Mouse (Mus musculus) heart, postnatal 0 days (tissue): Measurements from ENCODE around the gene Klhl29. TPM values are rescaled to one million over a fixed set of nuclear protein-coding genes. Genes with fewer than 3 reads are reported as not detected.
"Not testable (repeated sequence)": the region's sequence is repeated elsewhere in the genome, so short reads cannot be mapped to it uniquely, and the experiment has no call there.

Experiments
- ATAC-seq: fragments of 200-750 bp; cut with Nextera tagmentation; 2 replicates; pipeline ENCODE4 v1.8.0; 2017; ENCODE audit warnings: low read depth, moderate number of reproducible peaks, moderate library complexity; ENCODE audit not compliant: insufficient read depth
- DNase-seq: peaks from one replicate; pipeline ENCODE4 v3.0.0-alpha.2; 2016; ENCODE audit warnings: low spot score
- H3K27ac ChIP-seq: fragments of 300-500 bp; sonication (generic); 2 replicates; pipeline ENCODE4 v1.5.1; 2014; ENCODE audit warnings: low read depth, mild to moderate bottlenecking
- H3K27me3 ChIP-seq: fragments of 300-500 bp; sonication (generic); 2 replicates; pipeline ENCODE4 v1.6.1; 2014; ENCODE audit warnings: low read length, mixed read lengths; ENCODE audit not compliant: control insufficient read depth, insufficient read depth
- H3K36me3 ChIP-seq: fragments of 300-500 bp; sonication (generic); replicated peaks from 2 replicates; pipeline ENCODE4 v1.6.1; 2014; ENCODE audit warnings: low read length, mixed read lengths; ENCODE audit not compliant: control insufficient read depth, insufficient read depth
- H3K4me1 ChIP-seq: fragments of 300-500 bp; sonication (generic); 2 replicates; pipeline ENCODE4 v1.6.1; 2014; ENCODE audit warnings: antibody characterized with exemption; ENCODE audit not compliant: control insufficient read depth, insufficient read depth
- H3K4me2 ChIP-seq: fragments of 300-500 bp; sonication (generic); 2 replicates; pipeline ENCODE4 v1.6.1; 2014; ENCODE audit warnings: low read depth, mild to moderate bottlenecking, low read length, moderate library complexity
- H3K4me3 ChIP-seq: fragments of 300-500 bp; sonication (generic); 2 replicates; pipeline ENCODE4 v1.5.1; 2014; ENCODE audit warnings: low read depth, low read length
- H3K9ac ChIP-seq: fragments of 300-500 bp; sonication (generic); replicated peaks from 2 replicates; pipeline ENCODE4 v1.6.1; 2014; ENCODE audit warnings: low read depth, low read length, mixed read lengths
- H3K9me3 ChIP-seq: fragments of 300-500 bp; sonication (generic); replicated peaks from 2 replicates; pipeline ENCODE4 v1.6.1; 2016; ENCODE audit warnings: low read length; ENCODE audit not compliant: control insufficient read depth
- CTCF ChIP-seq: IDR thresholded peaks from 2 replicates; pipeline ENCODE4 v1.5.1; 2016; ENCODE audit warnings: antibody characterized with exemption, control low read depth, low read depth
- EP300 ChIP-seq: IDR thresholded peaks from 2 replicates; pipeline ENCODE4 v1.6.1; 2016; ENCODE audit warnings: antibody characterized with exemption, low read depth
- WGBS: fragments of 180-500 bp; shearing (Covaris S2); extraction: QIAGEN DNeasy Blood & Tissue Kit; methylation state at CpG from one replicate; pipeline ENCODE4 v1.1.7; 2014; 5-methylcytosine and 5-hydroxymethylcytosine counted together
- polyA plus RNA-seq: library from polyadenylated mRNA; unstranded; fragments of >200 nt; fragmentation: Nextera tagmentation; extraction: Ambion mirVana; gene quantifications from 2 replicates; pipeline ENCODE4 v1.2.1, GENCODE M21; 2015
- total RNA-seq: library from RNA; depleted of rRNA; stranded (reverse); fragments of >200 nt; gene quantifications from 2 replicates; pipeline ENCODE4 v1.2.3, GENCODE M21; 2014; ENCODE audit warnings: low replicate concordance

The Klhl29 gene
- total and polyA plus RNA-seq, 2 experiments from 2014 or later = 0.04 to 0.11 TPM

DNA sequence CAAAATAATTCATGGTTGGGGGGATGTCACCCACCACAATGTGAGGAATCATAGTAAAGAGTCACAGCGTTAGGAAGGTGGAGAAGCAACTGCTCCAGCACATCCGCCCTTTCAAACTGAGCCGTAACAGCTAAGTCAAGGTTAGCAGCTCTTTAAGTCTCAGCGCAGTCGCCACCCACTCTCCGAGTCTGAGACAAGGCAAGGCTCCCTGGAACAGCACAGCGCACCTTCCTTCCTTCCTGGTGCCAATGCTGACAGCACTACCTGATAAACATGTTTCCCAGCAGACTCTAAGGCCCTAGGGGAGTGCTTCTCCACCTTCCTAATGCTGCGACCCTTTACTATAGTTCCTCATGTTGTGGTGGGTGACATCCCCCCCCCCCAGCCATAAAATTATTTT lies 22.7 kb downstream of the Klhl29 start:
- TF ChIP-seq EP300 = no peak
- no peak for TF ChIP-seq CTCF
- H3K4me2 ChIP-seq = no peak overlapping the region
- DNase-seq (no peak), ATAC-seq (no peak)
- no peak overlapping the region for H3K9ac ChIP-seq
- no peak overlapping the region for H3K4me3 ChIP-seq
- 84% methylated on average over 8 of the region's 8 CpGs for WGBS
- no peaks in the 10 kb centered on the region for H3K36me3 ChIP-seq
- no peaks in the 10 kb centered on the region for H3K9me3 ChIP-seq
- no peaks in the 10 kb centered on the region for H3K27me3 ChIP-seq
- H3K27ac ChIP-seq = no peak overlapping the region
- H3K4me1 ChIP-seq = peaks cover 5% of the 10 kb centered on the region; the same call in 1 of the 2 replicates

DNA sequence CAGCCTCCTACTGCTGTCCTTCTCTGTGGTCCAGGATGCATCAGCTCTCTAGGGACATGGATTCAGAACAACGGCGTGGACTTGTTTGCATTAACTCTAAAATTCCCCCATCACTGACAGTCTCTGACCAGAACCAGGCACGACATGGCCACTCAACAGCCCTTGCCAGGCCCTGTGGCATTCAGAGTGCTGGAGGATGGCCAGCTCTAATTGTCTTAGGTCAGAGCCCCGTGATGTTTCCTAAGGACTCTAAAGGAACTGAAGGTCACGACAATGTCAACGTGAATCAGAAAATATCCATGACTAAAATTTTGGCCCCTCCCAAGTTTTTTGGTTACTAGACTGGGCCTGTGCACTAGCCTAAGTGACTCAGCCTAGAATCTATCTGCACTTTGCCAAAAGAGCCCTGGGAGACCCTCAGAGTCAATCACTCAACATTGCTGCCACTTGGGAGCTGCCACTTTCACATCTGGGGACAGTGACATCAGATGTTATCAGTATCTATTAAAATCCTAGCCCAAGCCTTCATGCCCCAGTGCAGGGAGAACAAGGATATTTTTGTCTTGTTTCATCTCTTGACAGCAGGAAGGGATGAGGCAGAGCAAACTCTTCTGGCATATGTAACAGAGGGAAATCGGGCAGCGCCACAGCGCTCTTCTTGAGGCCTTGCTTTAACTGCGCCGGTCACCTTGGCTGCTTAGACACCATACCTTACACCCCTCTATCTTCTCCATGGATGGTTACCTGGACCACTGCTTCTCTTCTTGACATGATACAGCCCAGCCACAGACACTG lies 24.8 kb downstream of the Klhl29 start:
- Histone ChIP-seq H3K4me1 (peaks cover 5% of the 10 kb centered on the region; the same call in 1 of the 2 replicates), H3K4me3 (no peak overlapping the region), H3K36me3 (no peaks in the 10 kb centered on the region), H3K27ac (no peak overlapping the region), H3K9ac (no peak overlapping the region), H3K9me3 (no peaks in the 10 kb centered on the region), H3K4me2 (no peak overlapping the region), H3K27me3 (no peaks in the 10 kb centered on the region)
- no peak for TF ChIP-seq EP300
- no peak for TF ChIP-seq CTCF
- DNase-seq (no peak), ATAC-seq (peak; percentile 36; the same call in 1 of the 2 replicates)
- WGBS = 49% methylated on average over 11 of the region's 11 CpGs

DNA sequence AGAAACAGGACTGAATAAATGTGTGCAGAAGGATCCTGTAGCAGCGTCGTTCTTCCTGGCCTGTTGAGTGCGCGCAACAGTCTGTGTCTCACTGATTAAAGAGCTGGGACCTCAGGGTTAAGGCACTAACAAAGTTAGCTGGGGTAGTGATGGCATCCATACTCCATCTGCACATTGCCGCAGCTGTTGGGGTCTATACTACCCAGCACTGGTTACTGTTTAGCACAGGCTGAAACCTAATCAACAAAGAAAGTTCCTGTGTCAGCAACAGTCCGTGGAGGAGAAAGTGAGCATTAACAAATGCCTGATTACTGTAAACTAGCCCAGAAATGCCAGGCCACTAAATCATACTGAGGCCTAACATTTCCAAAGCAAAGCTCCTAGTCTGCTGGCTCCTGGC lies 30.4 kb downstream of the Klhl29 start:
- Histone ChIP-seq H3K4me3 (no peak overlapping the region), H3K4me1 (no peaks in the 10 kb centered on the region), H3K27me3 (no peaks in the 10 kb centered on the region), H3K27ac (no peak overlapping the region), H3K4me2 (no peak overlapping the region), H3K36me3 (no peaks in the 10 kb centered on the region), H3K9me3 (no peaks in the 10 kb centered on the region), H3K9ac (no peak overlapping the region)
- TF ChIP-seq EP300 (no peak), CTCF (no peak)
- DNase-seq (no peak), ATAC-seq (no peak)
- 88% methylated on average over 6 of the region's 6 CpGs for WGBS

DNA sequence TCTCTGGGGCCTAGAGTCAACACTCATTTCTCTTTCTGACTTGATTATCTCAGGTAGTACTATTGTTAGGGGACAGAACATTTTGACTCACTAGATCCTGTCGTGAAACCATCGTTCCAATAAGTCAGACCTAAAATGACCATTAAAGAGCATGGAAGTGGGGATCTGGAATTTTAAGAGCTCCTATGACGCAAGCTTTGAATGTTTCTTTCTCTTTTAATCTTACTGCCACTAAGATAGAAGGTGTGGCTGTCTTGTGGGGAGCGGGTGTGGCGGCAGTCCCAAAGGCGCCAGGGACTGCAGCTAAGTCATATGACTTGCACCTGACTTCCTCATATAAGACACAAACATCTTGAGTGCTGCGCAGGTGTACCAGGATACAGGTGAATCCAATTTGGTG lies 31.0 kb downstream of the Klhl29 start:
- H3K9ac ChIP-seq, H3K4me2 ChIP-seq, H3K9me3 ChIP-seq, H3K36me3 ChIP-seq, H3K4me3 ChIP-seq, H3K27ac ChIP-seq, ATAC-seq, H3K4me1 ChIP-seq, H3K27me3 ChIP-seq, DNase-seq: not testable (repeated sequence)
- WGBS = 82% methylated on average over 6 of the region's 7 CpGs

DNA sequence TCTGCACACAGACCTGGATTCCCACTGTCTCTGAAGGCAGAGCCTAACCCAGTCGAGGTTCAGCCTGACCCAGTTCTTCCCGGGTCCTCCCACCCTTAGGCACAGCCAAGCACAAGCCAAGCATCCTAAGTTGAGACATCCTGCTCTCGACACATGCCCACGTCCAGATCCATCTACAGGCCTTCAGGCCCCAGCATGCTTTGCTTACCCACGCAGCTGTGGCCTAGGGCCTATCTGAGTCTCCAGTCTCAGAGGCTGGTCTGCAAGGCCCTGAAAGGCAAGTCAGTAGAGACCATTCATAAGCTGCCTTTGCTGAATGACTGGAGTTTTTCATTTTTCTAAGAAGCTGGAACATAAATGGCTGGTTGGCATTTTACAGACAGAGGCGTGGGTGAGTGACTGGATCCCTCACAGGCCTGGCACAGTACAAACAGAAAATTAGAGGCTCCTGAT lies 35.3 kb downstream of the Klhl29 start:
- H3K9me3 ChIP-seq = no peaks in the 10 kb centered on the region
- no peaks in the 10 kb centered on the region for H3K4me1 ChIP-seq
- ATAC-seq (no peak), DNase-seq (no peak)
- H3K27ac ChIP-seq = no peak overlapping the region
- no peaks in the 10 kb centered on the region for H3K27me3 ChIP-seq
- H3K9ac ChIP-seq = no peak overlapping the region
- H3K4me2 ChIP-seq = no peak overlapping the region
- no peak overlapping the region for H3K4me3 ChIP-seq
- WGBS = 86% methylated on average over 6 of the region's 6 CpGs
- TF ChIP-seq EP300 (no peak), CTCF (no peak)
- H3K36me3 ChIP-seq = no peaks in the 10 kb centered on the region
